Mouse (Mus musculus) forebrain, embryonic 14.5 days (tissue): ENCODE measurements around the gene Celf2. TPM values are rescaled to one million over a fixed set of nuclear protein-coding genes. Genes with fewer than 3 reads are reported as not detected.

ENCODE experiments used
- ATAC-seq: fragments of 200-750 bp; cut with Nextera tagmentation; 2 replicates; pipeline ENCODE4 v1.8.0; 2017; ENCODE audit warnings: mild to moderate bottlenecking, moderate library complexity
- DNase-seq: peaks from one replicate; pipeline ENCODE4 v3.0.0-alpha.2; 2015; ENCODE audit warnings: low spot score
- H3K27ac ChIP-seq: fragments of 300-500 bp; sonication (generic); 2 replicates; pipeline ENCODE4 v1.5.1; 2014; ENCODE audit warnings: low read depth, mild to moderate bottlenecking, control low read depth, low read length, moderate library complexity
- H3K27me3 ChIP-seq: fragments of 300-500 bp; sonication (generic); replicated peaks from 2 replicates; pipeline ENCODE4 v1.6.1; 2014; ENCODE audit warnings: low read length, control low read depth, mixed read lengths; ENCODE audit not compliant: control insufficient read depth, insufficient read depth
- H3K36me3 ChIP-seq: fragments of 300-500 bp; sonication (generic); 2 replicates; pipeline ENCODE4 v1.6.1; 2014; ENCODE audit warnings: low read length, control low read depth; ENCODE audit not compliant: control insufficient read depth, insufficient read depth
- H3K4me1 ChIP-seq: fragments of 300-500 bp; sonication (generic); 2 replicates; pipeline ENCODE4 v1.6.1; 2014; ENCODE audit warnings: antibody characterized with exemption, low read length, control low read depth; ENCODE audit not compliant: control insufficient read depth, insufficient read depth
- H3K4me2 ChIP-seq: fragments of 300-500 bp; sonication (generic); 2 replicates; pipeline ENCODE4 v1.6.1; 2014; ENCODE audit warnings: mild to moderate bottlenecking, control low read depth, low read length
- H3K4me3 ChIP-seq: fragments of 300-500 bp; sonication (generic); 2 replicates; pipeline ENCODE4 v1.5.1; 2014; ENCODE audit warnings: low read depth, low read length, control low read depth
- H3K9ac ChIP-seq: fragments of 300-500 bp; sonication (generic); 2 replicates; pipeline ENCODE4 v1.6.1; 2014; ENCODE audit warnings: mild to moderate bottlenecking, low read length, control low read depth, moderate library complexity
- H3K9me3 ChIP-seq: fragments of 300-500 bp; sonication (generic); replicated peaks from 2 replicates; pipeline ENCODE4 v1.6.1; 2016; ENCODE audit warnings: low read length, control low read depth, mixed read lengths; ENCODE audit not compliant: control insufficient read depth
- WGBS: fragments of 180-500 bp; shearing (Covaris S2); extraction: QIAGEN DNeasy Blood & Tissue Kit; methylation state at CpG from one replicate; pipeline ENCODE4 v1.1.7; 2014; 5-methylcytosine and 5-hydroxymethylcytosine counted together
- polyA plus RNA-seq: library from polyadenylated mRNA; unstranded; fragments of >200 nt; fragmentation: Nextera tagmentation; extraction: Ambion mirVana; gene quantifications from 2 replicates; pipeline ENCODE4 v1.2.1, GENCODE M21; 2014

Gene Celf2
- polyA plus RNA-seq, 1 experiment from 2014 or later, result 198 TPM

DNA sequence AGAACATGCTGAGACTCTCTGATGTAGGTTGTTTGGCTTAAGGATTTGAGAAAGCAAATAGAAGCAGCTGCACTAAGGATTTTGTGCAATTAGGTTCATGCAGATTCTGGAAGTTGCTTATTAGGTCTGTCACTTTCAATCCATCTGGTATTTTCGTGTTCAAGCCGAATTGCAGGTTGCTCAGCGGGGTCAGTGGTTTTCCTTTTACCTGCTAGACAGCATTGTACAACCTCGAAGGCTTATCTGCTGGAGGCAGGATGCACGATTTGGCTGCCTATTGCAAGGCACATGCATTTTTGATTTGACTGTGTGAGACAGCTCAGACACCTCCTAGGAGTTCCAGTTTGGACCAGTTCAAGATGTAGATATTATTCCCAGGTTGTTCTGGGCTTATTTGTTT lies 149.8 kb downstream of the Celf2 start:
- Histone ChIP-seq H3K9me3 (no peaks in the 10 kb centered on the region), H3K4me1 (no peaks in the 10 kb centered on the region), H3K27ac (0 out of 2 replicates have a peak overlapping the region, but pooled peaks have one; percentile 23), H3K4me3 (no peak overlapping the region), H3K36me3 (no peaks in the 10 kb centered on the region), H3K4me2 (no peak overlapping the region), H3K27me3 (no peaks in the 10 kb centered on the region), H3K9ac (no peak overlapping the region)
- ATAC-seq, result peak; percentile 61; the same call in 1 of the 2 replicates
- DNase-seq, result peak; percentile 42
- 53% methylated on average over 5 of the region's 5 CpGs for WGBS

DNA sequence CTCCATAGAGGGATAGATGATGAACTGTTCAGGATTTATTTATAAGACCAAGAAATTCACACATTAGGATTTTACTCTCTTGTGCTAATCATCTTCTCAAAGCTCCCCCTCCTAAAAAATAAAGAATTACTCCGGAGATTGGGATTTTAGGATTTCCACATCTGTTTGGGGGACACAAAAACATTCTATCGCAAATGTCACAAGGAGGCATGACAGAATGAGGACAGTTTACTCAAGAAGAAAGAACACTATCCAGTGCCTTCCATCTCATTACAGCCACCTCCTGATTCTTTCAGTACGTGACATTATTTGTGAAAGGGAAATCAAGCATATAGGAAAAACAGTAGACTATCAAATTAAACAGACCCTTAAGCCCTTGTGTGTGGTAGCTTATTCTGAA lies 150.5 kb downstream of the Celf2 start:
- Histone ChIP-seq H3K27ac (no peak overlapping the region), H3K9me3 (no peaks in the 10 kb centered on the region), H3K27me3 (no peaks in the 10 kb centered on the region), H3K4me2 (no peak overlapping the region), H3K4me3 (no peak overlapping the region), H3K9ac (no peak overlapping the region), H3K36me3 (no peaks in the 10 kb centered on the region), H3K4me1 (no peaks in the 10 kb centered on the region)
- DNase-seq, result no peak
- 54% methylated on average over 3 of the region's 3 CpGs for WGBS
- ATAC-seq, result no peak

DNA sequence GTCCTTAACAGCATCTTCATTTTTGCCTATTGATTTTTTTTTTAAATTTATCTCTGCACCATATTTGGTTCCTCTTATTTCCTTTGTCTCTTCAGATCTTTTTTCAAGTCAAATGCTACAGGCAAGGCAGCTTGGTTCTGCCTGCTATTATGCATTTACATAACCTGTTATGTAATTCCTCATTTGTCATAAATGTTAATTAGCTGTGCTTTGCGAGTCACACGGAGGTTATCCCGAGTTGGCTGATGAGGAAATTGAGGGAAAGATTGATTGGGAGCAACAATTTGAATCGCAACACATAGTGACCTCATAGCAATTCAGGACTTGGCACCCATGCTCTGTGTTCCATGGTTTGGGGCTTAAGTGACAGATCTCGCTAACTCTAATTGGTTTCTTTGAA lies 158.1 kb downstream of the Celf2 start:
- Histone ChIP-seq H3K36me3 (no peaks in the 10 kb centered on the region), H3K27ac (no peak overlapping the region), H3K27me3 (no peaks in the 10 kb centered on the region), H3K9ac (no peak overlapping the region), H3K4me3 (no peak overlapping the region), H3K4me1 (no peaks in the 10 kb centered on the region), H3K4me2 (no peak overlapping the region), H3K9me3 (no peaks in the 10 kb centered on the region)
- DNase-seq, result no peak
- 55% methylated on average over 5 of the region's 5 CpGs for WGBS
- ATAC-seq, result no peak

DNA sequence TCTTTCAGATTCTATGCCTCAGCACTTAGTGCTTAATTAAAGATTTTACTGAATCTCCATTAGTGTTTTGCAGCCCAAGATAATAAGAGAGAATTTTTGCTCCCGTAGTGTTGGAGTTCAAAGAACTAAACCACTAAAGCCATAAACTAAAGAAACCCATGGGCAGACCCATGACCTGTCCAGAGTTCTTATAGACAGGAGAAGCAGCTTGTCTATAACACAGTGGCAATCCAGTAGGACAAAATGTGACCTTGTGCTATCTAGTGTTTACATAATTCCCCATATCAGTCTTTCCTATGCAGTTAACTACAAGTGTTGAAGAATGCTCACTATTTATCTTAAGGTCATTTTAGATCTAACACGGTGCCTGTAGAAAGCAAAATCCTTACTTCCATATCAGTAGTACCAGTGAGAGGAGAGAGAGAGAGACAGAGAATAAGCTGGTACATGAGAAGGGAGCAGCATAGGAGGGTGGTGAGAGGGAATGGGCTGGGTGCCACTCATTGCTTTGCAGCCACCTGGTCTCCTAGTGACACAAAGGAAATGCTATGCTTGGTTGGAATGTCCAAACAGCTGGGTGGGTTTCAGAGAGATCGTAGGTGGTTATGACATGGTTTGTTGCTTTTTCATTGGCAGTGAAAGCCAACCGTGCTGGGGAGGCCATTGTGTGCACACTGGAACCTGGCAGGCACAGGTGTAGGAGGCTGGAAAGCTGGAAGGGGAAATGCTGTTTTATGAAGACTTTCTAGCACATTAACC lies 162.5 kb downstream of the Celf2 start:
- DNase-seq, result no peak
- H3K4me2 ChIP-seq, result no peak overlapping the region
- H3K27ac ChIP-seq, result no peak overlapping the region
- no peaks in the 10 kb centered on the region for H3K27me3 ChIP-seq
- 81% methylated on average over 4 of the region's 4 CpGs for WGBS
- no peaks in the 10 kb centered on the region for H3K4me1 ChIP-seq
- H3K36me3 ChIP-seq, result no peaks in the 10 kb centered on the region
- H3K9ac ChIP-seq, result no peak overlapping the region
- ATAC-seq, result no peak
- H3K9me3 ChIP-seq, result no peaks in the 10 kb centered on the region
- no peak overlapping the region for H3K4me3 ChIP-seq

DNA sequence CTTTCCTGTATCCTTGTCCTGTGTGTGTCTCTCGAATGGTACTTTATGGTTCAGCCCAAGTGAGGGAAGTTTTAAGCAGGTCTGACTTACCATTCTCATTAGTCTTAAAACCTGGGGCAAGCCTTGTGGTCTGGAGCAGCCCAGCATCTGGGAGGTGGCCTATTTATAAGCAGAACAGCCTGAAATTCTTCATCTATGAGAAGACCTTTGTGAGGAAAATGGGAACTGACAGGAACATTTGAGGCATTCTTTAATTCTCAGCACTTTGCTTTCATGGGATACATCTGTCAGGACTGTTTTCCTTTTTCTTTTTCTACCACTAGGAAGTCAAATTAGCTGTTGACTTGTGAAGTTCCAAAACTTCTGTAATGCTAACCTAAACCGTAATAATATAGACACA lies 164.4 kb downstream of the Celf2 start:
- no peak overlapping the region for H3K4me2 ChIP-seq
- no peak overlapping the region for H3K27ac ChIP-seq
- ATAC-seq (no peak), DNase-seq (no peak)
- WGBS, result 95% methylated on average over 2 of the region's 2 CpGs
- H3K9ac ChIP-seq, result no peak overlapping the region
- H3K36me3 ChIP-seq, result no peaks in the 10 kb centered on the region
- H3K9me3 ChIP-seq, result no peaks in the 10 kb centered on the region
- no peak overlapping the region for H3K4me3 ChIP-seq
- no peaks in the 10 kb centered on the region for H3K4me1 ChIP-seq
- H3K27me3 ChIP-seq, result no peaks in the 10 kb centered on the region

DNA sequence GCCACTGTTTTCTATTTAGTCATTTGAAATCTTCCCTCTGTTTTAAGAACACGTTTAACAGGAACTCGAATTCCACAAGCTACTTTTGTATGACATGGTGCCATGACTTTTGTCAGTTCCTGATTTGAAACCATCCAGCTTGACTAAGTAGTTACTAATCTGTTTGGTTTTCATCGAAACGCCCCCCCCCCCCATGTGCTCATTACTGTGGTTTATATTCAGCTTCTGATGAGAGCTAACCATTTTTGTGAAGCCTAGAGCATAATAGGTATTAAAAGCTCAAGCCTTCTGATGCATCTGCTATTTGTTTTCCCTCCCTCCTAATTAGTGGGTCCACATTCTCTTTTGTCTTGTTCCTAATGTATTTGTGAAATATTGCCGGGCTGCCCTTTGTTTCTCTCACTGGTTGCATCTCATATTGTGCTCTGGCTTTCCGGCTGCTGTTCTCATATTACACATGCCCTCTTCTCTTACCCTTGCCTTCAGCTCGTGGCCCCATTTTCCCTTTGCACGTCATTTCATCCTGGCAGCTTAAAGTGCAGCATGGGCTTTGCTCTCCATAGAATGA lies 166.4 kb downstream of the Celf2 start:
- Histone ChIP-seq H3K36me3 (no peaks in the 10 kb centered on the region), H3K4me3 (no peak overlapping the region), H3K9ac (no peak overlapping the region), H3K9me3 (no peaks in the 10 kb centered on the region), H3K27ac (no peak overlapping the region), H3K4me2 (no peak overlapping the region), H3K4me1 (no peaks in the 10 kb centered on the region), H3K27me3 (no peaks in the 10 kb centered on the region)
- peak; percentile 20; the same call in 1 of the 2 replicates for ATAC-seq
- 22% methylated on average over 8 of the region's 8 CpGs for WGBS
- no peak for DNase-seq

DNA sequence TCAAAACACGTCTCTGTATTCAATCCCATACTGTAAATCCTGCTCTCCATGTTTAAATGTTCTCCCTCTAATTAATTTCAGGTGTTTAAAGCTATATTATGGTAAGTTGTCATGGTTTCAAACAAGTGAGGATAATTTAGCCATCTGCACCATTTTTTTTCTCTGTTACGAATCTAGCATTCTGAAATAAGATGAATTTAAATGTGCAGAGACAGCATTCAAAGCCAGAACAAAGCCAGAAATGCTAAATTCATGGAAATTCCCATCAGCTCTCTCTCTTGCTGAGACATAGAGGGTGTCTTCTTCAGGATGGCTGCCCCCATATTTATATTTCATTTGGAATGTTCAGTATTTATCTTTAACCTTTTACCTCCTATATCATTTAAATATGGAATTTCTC lies 174.5 kb downstream of the Celf2 start:
- WGBS, result 75% methylated on average over 2 of the region's 2 CpGs
- no peak overlapping the region for H3K9ac ChIP-seq
- H3K27ac ChIP-seq, result no peak overlapping the region
- DNase-seq (peak; percentile 57), ATAC-seq (no peak)
- H3K27me3 ChIP-seq, result no peaks in the 10 kb centered on the region
- H3K4me1 ChIP-seq, result no peaks in the 10 kb centered on the region
- H3K36me3 ChIP-seq, result no peaks in the 10 kb centered on the region
- no peaks in the 10 kb centered on the region for H3K9me3 ChIP-seq
- no peak overlapping the region for H3K4me2 ChIP-seq
- no peak overlapping the region for H3K4me3 ChIP-seq

DNA sequence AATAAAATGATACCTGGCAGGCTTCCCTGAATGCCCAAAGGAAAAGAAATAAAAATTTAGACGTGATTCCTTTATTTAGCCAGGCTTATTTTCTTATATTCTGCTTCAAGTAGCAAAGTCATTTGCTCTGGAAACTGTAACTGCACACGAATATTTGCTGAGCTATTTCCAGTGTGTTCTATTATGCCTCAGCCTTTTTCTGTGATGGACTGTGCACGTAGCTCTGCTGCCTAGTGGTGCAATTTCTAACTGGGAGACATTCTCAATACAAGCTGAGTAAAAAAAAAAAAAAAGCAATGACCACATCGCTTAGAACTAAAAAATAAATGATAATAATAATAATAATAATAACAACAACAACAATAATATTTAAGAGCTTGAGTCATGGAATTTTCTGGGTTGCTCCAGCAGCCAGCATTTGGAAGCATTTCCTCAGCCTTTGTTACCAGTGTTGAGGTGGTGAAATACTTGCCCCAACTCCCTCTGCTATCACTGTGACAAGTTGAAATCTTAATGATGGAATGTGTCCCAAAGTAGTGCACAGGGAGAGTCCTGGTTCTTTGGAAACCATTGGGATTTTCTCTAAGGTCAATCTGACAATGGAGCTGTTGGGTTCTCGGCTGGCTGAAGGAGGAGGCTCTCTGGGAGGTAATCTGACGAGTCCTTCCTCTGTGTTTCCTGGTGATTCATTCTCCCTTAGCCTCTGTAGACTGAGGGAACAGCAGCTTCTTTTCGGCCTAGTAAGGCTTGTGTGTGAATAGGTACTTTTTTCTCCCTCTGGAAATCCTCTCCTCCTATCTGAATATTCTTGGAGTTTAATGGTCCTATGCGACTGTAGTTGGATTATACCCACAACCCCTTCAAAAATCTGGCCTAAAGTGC lies 181.1 kb downstream of the Celf2 start:
- Histone ChIP-seq H3K9ac (no peak overlapping the region), H3K4me3 (no peak overlapping the region), H3K4me2 (no peak overlapping the region), H3K9me3 (no peaks in the 10 kb centered on the region), H3K4me1 (no peaks in the 10 kb centered on the region), H3K27ac (no peak overlapping the region), H3K36me3 (no peaks in the 10 kb centered on the region), H3K27me3 (no peaks in the 10 kb centered on the region)
- DNase-seq (no peak), ATAC-seq (no peak)
- 69% methylated on average over 8 of the region's 8 CpGs for WGBS
